Mouse (Mus musculus): ENCODE measurements around the gene Axin1.

Axin1 gene

DNA sequence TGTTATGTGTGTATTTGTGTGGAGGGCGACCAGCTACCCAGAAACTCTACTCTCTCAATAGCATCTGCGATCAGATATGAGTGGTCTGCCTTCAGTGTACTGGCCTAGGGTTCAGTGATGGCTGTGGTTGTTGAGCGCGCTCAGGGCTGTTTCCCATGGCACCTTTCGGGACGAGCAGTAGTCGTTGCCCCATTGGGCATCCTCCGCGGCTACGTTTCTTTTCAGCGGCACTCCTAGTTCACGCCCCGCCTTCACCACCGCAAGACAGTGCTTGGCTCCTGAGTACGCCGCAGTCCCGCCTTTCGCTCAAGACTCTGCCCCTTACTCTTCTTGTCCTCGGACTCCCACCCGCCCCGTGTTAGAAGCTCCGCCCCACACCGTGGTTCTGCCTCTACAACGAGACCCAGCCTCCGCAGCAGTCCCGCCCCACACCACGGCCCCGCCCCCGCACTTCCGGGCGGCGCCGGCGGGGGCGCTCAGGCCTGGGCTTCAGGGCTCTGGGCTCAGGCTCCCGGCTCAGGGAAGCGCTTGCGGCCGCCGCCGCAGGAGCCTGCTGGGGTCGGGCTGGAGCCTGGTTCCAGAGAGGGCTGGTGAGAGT is at the start of gene Axin1:
Axin1 (plus strand) TSS at position 450 of the 598 bp plus-strand sequence.
- CTCF ChIA-PET: interaction anchor here (0.5 to 1.8 kb wide), 16 partner anchors 15 to 775 kb away, joined by 3 to 6 read pairs (median 3); partner anchors contain the start of genes Decr2 (in 1 of the 4), Mrpl28 (in 1 of the 4) and Tmem8 (in 1 of the 4)

DNA sequence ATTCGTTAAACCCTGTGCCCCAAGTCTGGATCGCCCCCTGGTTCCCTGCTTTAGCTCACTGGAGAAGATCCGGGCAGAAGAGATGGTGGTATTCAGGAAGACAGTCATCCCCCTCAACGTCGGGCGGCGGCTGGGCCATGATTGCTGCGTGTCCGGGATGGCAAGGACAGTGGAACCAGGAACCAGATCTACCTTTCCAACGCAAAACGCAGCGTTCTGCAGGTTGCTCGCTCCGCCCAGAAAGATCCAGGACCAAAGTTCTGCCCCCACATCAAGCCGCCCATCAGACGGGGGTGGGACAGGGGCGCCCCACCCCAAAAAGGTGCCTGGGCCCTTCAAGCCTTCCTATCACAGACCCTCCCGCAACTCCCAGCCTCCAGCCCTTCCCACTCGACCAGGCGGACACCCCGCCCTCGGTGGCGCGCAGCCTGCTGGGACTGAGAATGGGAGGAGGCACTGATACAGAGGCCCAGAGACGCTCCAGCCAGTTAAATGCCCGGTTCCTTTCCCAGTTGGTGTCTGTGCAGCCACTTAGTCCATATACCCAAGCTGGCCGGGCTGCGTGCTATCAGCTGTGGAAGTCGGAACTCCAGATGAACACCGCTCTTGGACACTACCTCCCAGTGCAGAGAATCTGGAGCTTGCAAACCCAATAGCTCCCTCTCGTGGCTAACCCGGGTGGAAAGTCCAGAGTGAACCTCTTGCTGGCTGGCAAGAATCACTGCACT is 48.4 kb upstream of the Axin1 start, which contains the start of gene Decr2:
Decr2 (minus strand) TSS at position 433 of the 728 bp plus-strand sequence.
- POLR2A ChIA-PET: interaction anchor here in 3 of 4 experiments (0.5 to 3.3 kb wide), 43 partner anchors 9 to 1132 kb away, joined by 3 to 39 read pairs (median 4); partner anchors contain the start of genes Rab11fip3 (in 3 of the 3), Tmem8 (in 2 of the 3), Axin1 (in 1 of the 3) and Chtf18 (in 1 of the 3)
- CTCF ChIA-PET: interaction anchor here (0.6 to 2.9 kb wide), 46 partner anchors 9 to 363 kb away, joined by 3 to 22 read pairs (median 4); partner anchors contain the start of genes Rab11fip3 (in 2 of the 4), Tmem8 (in 2 of the 4), Axin1 (in 1 of the 4) and Fam234a (in 1 of the 4)

More for the DNA sequence above, at the start of gene Axin1:
- POLR2A ChIA-PET: interaction anchor here (0.5 to 2.6 kb wide), 37 partner anchors 8 to 411 kb away, joined by 3 to 25 read pairs (median 3); partner anchors contain the start of genes Mrpl28 (in 3 of the 4), Fam234a (in 2 of the 4), Tmem8 (in 2 of the 4) and Arhgdig (in 1 of the 4)

DNA sequence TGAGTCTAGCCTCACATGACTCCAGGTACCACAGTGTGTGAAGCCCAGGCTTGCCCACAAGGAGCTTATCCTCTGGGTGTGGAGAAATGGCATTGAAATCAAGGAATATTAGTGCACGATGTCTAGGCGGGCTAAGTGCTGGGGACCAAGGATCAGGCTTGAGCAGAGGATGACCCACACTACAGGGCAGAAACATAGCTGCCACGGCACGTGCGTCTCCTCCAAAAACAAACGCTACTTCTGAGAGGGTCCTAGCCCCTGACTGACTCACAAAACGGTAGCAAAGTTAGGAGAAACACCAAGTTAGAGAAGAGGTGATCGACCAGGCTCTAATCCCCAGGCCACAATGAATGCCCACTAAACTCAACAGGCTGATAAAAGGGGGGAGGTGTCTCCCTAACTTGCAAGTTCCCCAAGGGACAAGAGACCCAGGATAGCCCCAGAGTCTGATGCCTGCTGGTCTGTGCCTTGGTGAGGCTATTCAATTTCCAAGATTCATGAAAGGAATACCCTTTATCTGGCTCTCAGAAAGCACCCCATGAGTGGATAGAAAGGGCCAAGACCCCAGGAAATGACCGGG is 43.9 kb upstream of the Axin1 start:
- CTCF ChIA-PET: interaction anchor here (0.5 to 2.0 kb wide), 9 partner anchors 18 to 297 kb away, joined by 3 to 7 read pairs (median 4); partner anchors contain the start of genes Mrpl28 (in 1 of the 4) and Tmem8 (in 1 of the 4)

DNA sequence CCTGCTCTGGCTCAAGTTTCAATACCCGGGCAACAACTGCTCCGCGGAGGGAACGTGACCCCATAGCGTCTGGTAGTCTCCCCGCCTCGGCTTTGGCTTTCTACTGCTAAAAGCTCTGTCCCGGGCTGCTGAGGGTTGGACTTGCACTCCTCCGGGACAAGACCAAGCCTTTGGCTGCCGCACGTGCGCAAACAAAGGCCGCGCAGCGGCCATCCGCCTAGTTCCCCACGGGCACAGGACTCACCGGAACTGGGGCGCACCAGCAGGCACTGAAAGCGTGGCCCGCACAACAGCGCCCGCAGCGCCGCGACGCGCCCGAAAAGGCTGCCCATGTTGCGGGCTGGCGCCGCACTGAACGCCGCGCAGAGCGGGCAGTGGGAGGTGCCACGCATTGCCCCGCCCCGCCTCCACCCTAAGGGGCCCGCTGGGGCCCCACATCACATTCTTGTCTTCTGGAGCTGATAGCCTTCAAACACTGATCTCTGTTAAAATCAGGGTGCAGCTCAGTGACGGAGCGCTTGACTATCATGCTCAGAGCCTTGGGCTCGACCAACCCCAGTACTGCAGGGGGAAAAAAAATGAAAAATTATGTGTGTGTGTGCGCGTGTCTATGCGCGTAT is 43.3 kb upstream of the Axin1 start, which contains the start of gene Nme4:
Nme4 (minus strand) TSS at position 482 of the 620 bp plus-strand sequence.
- CTCF ChIA-PET: interaction anchor here (0.5 to 2.0 kb wide), 9 partner anchors 18 to 173 kb away, joined by 4 to 7 read pairs (median 5); partner anchors contain the start of genes Mrpl28 (in 1 of the 4) and Tmem8 (in 1 of the 4)
- POLR2A ChIA-PET: interaction anchor here in 3 of 4 experiments (0.6 to 11.1 kb wide), 30 partner anchors 10 to 227 kb away, joined by 3 to 106 read pairs (median 3); partner anchors contain the start of genes Rab11fip3 (in 3 of the 3), Luc7l (in 2 of the 3), Tmem8 (in 2 of the 3) and Mrpl28 (in 1 of the 3)

More for the DNA sequence above, 43.9 kb upstream of the Axin1 start:
- POLR2A ChIA-PET: interaction anchor here (0.6 to 11.1 kb wide), 33 partner anchors 9 to 286 kb away, joined by 3 to 106 read pairs (median 3); partner anchors contain the start of genes Rab11fip3 (in 3 of the 4), Tmem8 (in 2 of the 4), Fbxl16 (in 1 of the 4) and Luc7l (in 1 of the 4)

DNA sequence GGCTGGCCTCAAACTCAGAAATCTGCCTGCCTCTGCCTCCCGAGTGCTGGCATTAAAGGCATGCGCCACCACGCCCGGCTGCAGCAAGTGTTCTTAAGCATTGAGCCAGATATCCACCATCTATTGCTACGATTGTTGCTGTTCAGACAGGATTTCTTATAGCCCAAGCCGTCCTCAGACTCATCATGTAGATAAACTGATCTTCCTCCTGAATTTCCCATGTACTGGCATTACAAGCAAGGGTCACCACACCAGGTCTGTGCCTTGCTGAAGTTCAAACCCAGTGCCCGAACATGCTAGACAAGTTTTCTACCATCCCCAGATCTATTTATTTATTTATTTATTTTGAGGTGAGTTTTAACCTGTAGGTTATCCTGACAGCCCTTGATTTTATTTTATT is 40.0 kb upstream of the Axin1 start:
- POLR2A ChIA-PET: interaction anchor here in 2 of 4 experiments (1.5 to 11.1 kb wide), 3 partner anchors 11 to 29 kb away, joined by 3 to 106 read pairs (median 3); partner anchors contain the start of genes Rab11fip3 (in 1 of the 2) and Tmem8 (in 1 of the 2)
- CTCF ChIA-PET: interaction anchor here in 1 of 4 experiments (0.7 kb wide), 1 partner anchor 8 kb away, joined by 3 read pairs; the partner anchor contains the start of gene Decr2

DNA sequence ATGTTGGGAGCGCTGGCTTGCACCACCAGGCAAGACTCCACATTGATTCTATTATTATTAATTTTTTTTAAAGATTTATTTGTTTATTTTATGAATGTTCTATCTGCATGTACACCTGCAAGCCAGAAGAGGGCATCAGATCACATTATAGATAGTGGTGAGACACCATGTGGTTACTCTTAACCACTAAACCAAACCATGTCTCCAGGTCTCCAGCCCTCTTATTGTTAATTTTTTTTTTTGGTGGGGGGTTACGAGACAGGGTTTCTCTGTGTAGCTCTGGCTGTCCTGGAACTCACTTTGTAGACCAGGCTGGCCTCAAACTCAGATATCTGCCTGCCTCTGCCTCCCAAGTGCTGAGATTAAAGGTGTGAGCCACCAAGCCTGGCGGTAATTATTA is 39.2 kb upstream of the Axin1 start:
- POLR2A ChIA-PET: interaction anchor here in 1 of 4 experiments (0.7 to 11.1 kb wide), 5 partner anchors 9 to 31 kb away, joined by 3 to 106 read pairs (median 3); partner anchors contain the start of genes Decr2, Rab11fip3 and Tmem8
- CTCF ChIA-PET: interaction anchor here in 2 of 4 experiments (0.7 kb wide), 2 partner anchors 9 to 818 kb away, joined by 3 read pairs; partner anchors contain the start of genes Decr2 (in 1 of the 2) and Kifc5b (in 1 of the 2)

DNA sequence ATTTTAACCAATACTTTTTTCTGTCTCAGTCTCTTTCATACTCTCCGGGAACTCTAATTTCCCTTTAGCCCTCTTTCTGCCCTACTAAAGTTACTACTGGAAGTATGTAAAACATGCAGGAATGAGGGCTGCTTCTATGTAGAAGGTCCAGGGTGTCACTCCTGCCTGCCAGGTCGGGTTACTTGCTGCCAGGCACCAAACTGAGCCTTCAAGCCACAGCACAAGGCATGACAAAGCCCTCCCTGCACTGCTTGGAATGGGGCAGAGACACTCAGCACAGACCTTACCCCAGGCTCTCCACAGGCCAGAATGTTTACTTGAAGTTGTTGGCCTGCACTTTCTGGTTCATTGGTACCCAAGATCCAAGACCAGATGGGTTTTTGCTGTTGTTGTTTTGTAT is 38.3 kb upstream of the Axin1 start:
- CTCF ChIA-PET: interaction anchor here in 2 of 4 experiments (0.6 to 1.5 kb wide), 4 partner anchors 23 to 817 kb away, joined by 3 to 6 read pairs (median 4); partner anchors contain the start of genes Kifc5b (in 1 of the 2) and Mrpl28 (in 1 of the 2)
- POLR2A ChIA-PET: interaction anchor here in 2 of 4 experiments (0.9 to 11.1 kb wide), 7 partner anchors 10 to 31 kb away, joined by 3 to 106 read pairs (median 4); partner anchors contain the start of genes Tmem8 (in 2 of the 2), Decr2 (in 1 of the 2) and Rab11fip3 (in 1 of the 2)

DNA sequence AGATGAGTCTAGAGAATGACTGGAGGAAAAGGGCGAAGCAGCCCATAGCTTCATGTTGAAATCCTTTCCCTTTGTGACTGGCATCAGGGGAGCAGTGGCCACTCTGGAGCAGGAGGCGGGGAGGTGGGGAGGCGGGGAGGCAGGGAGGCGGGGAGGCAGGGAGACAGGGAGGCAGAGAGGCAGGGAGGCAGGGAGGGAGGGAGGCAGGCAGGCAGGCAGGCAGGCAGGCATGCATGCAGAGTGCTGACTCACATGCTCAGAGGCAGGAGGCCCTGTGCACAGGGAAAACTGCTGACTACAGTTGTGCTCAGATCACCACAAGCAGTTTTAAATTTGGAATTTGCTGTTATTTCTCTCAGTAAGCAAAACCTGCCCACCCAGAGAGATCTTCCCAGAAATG is 37.0 kb upstream of the Axin1 start:
- POLR2A ChIA-PET: interaction anchor here in 3 of 4 experiments (0.6 to 11.1 kb wide), 26 partner anchors 8 to 334 kb away, joined by 3 to 106 read pairs (median 3); partner anchors contain the start of genes Decr2 (in 3 of the 3), Tmem8 (in 3 of the 3), Rab11fip3 (in 2 of the 3) and Axin1 (in 1 of the 3)
- CTCF ChIA-PET: interaction anchor here in 3 of 4 experiments (0.5 to 1.5 kb wide), 15 partner anchors 8 to 273 kb away, joined by 3 to 14 read pairs (median 4); partner anchors contain the start of genes Decr2 (in 2 of the 3), Mrpl28 (in 1 of the 3) and Rhbdl1 (in 1 of the 3)

DNA sequence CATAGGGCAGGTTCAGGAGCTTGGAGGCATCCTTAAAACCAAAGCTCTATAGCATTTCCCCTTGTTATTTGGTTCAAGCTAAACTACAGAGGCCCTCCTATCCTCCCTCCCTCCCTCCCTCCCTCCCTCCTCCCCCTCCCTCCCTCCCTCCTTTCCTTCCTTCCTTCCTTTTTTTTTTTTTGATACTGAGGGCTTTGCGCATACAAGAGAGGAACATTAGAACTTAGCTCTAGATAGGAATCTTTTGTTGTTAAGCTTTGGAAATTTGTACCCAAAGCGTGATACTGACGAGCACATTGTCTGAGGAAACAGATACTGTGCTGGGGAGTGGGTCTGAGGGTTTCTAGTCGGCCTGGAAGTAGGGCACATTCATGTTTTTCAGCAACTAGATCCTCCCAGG is 32.9 kb upstream of the Axin1 start:
- ChIA-PET POLR2A (interaction anchor here in 3 of 4 experiments (0.6 to 1.9 kb wide), 12 partner anchors 8 to 1586 kb away, joined by 3 to 8 read pairs (median 3); partner anchors contain the start of genes Decr2 (in 1 of the 3), Mrpl28 (in 1 of the 3), Nme4 (in 1 of the 3) and Tmem8 (in 1 of the 3)), CTCF (interaction anchor here in 1 of 4 experiments (0.9 to 1.5 kb wide), 2 partner anchors 77 to 96 kb away, joined by 3 to 8 read pairs; no protein-coding TSS in a partner anchor)

DNA sequence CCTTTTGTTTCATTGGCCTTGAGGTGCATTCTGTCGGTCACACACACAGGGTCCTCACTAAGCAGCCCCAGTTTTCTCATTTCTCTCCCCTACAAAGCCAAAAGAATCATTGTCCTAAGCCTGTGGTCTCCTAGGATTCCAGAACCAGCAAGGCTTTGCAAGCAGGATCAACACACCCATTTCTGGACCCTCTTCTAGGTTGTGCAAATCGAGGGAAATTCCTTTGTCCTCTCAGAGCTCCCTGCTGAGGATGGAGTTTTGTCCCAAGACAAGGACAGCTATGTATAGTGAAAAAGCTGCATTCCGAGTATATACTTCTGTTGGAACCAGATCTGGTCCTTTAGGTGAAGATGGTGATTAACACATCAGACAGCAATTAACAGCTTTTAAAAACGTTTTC is 28.3 kb upstream of the Axin1 start:
- POLR2A ChIA-PET: interaction anchor here (0.6 to 7.4 kb wide), 26 partner anchors 9 to 947 kb away, joined by 3 to 106 read pairs (median 4); partner anchors contain the start of genes Mrpl28 (in 3 of the 4), Rab11fip3 (in 3 of the 4), Nme4 (in 2 of the 4) and Fbxl16 (in 1 of the 4)
- CTCF ChIA-PET: interaction anchor here in 3 of 4 experiments (0.7 to 2.4 kb wide), 11 partner anchors 9 to 133 kb away, joined by 3 to 8 read pairs (median 4); partner anchors contain the start of genes Decr2 (in 2 of the 3), Axin1 (in 1 of the 3), Fam234a (in 1 of the 3) and Mrpl28 (in 1 of the 3)

DNA sequence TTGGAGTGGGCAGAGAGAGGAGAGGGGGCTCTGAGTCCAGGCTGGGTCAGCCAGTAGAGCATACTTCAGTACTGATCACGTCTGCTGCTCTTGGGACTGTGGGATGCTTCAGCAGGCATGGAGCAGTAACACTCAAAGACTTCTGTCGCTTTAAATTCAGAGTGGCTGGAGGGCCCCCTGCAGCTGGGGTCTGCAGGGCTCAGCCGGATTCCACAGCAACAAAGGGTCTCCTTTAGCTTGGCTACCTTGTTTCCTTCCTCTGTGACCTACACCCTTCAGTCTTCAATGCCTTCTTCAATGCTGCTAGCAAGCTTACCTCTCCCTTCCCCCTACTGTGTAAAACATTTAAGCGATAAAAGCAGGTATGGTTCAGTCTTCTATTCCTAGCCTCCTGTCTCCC is 27.5 kb upstream of the Axin1 start:
- ChIA-PET POLR2A (interaction anchor here (0.5 to 7.4 kb wide), 25 partner anchors 10 to 1132 kb away, joined by 3 to 106 read pairs (median 4); partner anchors contain the start of genes Nme4 (in 3 of the 4), Mrpl28 (in 2 of the 4), Axin1 (in 1 of the 4) and Decr2 (in 1 of the 4)), CTCF (interaction anchor here in 2 of 4 experiments (0.8 to 2.4 kb wide), 5 partner anchors 9 to 102 kb away, joined by 3 to 8 read pairs (median 4); partner anchors contain the start of genes Decr2 (in 1 of the 2) and Mrpl28 (in 1 of the 2))

DNA sequence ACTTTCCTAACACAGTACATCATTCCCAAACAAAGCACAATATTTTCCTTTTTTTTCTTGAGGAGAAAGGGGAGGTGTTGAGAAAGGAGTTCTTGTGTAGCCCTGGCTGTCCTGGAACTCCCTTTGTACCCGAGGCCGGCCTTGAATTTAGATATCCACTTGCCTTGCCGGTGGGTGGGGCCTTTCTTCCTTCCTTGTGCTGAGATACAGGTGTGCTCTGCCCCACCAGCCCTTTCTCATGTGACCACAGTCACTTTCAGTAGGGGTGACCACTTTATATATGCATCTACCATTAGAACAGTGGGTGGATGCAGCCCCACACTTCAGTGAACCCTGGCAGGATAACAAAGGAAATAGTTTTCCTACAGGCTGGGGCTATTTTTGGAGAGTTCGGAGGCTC is 26.8 kb upstream of the Axin1 start:
- POLR2A ChIA-PET: interaction anchor here in 3 of 4 experiments (1.0 to 7.4 kb wide), 12 partner anchors 11 to 285 kb away, joined by 3 to 106 read pairs (median 8); partner anchors contain the start of genes Mrpl28 (in 2 of the 3), Nme4 (in 2 of the 3), Axin1 (in 1 of the 3) and Decr2 (in 1 of the 3)

DNA sequence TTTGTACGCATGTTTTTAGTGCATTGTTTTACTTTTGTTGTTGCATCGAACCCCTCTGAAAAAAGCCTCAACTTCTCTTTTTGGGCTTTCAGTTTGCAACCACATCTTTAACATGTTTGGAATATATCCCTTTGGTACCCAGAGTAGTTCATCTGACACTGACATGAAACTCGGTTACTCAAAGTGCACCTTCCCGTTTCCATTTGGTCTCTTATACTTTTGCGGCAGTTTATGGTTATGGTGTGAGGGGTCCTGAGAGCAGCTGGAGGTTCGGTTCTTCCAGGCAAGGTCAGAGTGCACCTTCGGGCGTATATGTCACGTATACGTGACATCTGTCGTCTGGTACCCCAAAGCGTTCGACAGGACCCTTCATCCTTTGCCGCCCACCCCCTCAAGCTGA is 25.7 kb upstream of the Axin1 start:
- ChIA-PET CTCF (interaction anchor here in 3 of 4 experiments (0.7 to 1.7 kb wide), 13 partner anchors 10 to 280 kb away, joined by 3 to 6 read pairs (median 4); partner anchors contain the start of genes Decr2 (in 2 of the 3), Axin1 (in 1 of the 3), Mcrip2 (in 1 of the 3) and Mrpl28 (in 1 of the 3)), POLR2A (interaction anchor here (0.5 to 7.4 kb wide), 26 partner anchors 8 to 1550 kb away, joined by 3 to 106 read pairs (median 6); partner anchors contain the start of genes Mrpl28 (in 3 of the 4), Axin1 (in 2 of the 4), Decr2 (in 2 of the 4) and Luc7l (in 2 of the 4))

More for the DNA sequence above, 26.8 kb upstream of the Axin1 start:
- CTCF ChIA-PET: interaction anchor here in 2 of 4 experiments (0.7 to 2.4 kb wide), 5 partner anchors 9 to 19 kb away, joined by 3 to 8 read pairs (median 3); partner anchors contain the start of gene Mrpl28 (in 1 of the 2)

DNA sequence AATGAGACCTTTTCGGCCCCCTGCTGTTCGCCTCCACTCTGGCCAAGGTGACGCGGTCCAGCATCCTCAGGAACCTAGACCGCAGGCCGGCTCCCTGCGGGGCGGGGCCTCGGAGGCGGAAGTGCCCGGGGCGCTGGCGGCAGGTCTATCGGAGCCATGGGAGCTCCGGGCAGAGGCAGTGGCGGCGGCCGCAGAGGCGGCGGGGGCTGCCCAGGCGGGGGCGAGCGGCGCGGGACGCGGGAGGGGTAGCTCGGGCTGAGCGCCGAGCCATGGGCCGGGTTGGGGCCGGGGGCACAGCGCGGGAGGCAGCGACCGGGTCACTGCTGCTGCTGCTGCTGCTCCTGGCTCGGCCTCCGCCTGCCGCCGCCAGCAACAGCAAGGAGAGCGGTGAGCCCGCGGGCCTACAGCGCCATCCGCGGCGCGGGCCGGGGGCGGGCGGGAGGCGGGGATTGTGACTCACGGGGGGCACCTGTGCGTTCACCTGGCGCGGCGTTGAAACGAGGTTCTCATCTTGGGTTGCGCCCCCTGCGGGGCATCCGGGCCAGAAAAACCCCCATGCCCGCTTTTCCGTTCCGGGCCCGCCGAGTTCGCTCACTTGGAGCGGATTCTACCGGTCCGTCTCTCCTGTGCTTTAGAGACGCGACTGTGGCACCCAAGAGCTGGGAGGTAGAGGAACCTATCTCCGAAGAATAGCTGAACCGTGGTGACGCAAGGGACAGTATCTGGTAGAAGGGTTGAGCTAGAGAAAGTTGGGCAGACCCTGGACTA is 25.1 kb upstream of the Axin1 start, which contains the start of gene Tmem8:
Tmem8 (plus strand) TSS at position 119 of the 768 bp plus-strand sequence.
- ChIA-PET CTCF (interaction anchor here (0.7 to 1.7 kb wide), 18 partner anchors 9 to 281 kb away, joined by 3 to 6 read pairs (median 4); partner anchors contain the start of genes Decr2 (in 2 of the 4), Mrpl28 (in 2 of the 4), Axin1 (in 1 of the 4) and Mcrip2 (in 1 of the 4)), POLR2A (interaction anchor here (0.5 to 7.4 kb wide), 34 partner anchors 8 to 1550 kb away, joined by 3 to 106 read pairs (median 5); partner anchors contain the start of genes Mrpl28 (in 3 of the 4), Axin1 (in 2 of the 4), Decr2 (in 2 of the 4) and Luc7l (in 2 of the 4))
